Mouse (Mus musculus) midbrain, embryonic 11.5 days (tissue): Measurements from ENCODE around the gene Adam22. TPM values are rescaled to one million over a fixed set of nuclear protein-coding genes. Genes with fewer than 3 reads are reported as not detected.

ENCODE experiments used
- microRNA-seq: library from miRNA; unstranded; fragments of <30 nt; microRNA quantifications from one replicate; pipeline ENCODE4, GENCODE M21; 2017
- polyA plus RNA-seq: library from polyadenylated mRNA; unstranded; fragments of >200 nt; fragmentation: Nextera tagmentation; extraction: Ambion mirVana; gene quantifications from 2 replicates; pipeline ENCODE4 v1.2.1, GENCODE M21; 2014

Gene Adam22
- polyA plus RNA-seq, 1 experiment from 2014 or later, result 14.8 TPM

Small RNAs within 50 kb of the gene (microRNA-seq; reads per million reads assigned to microRNA genes)
- gene Gm24196, result not detected

Other genes starting within 250 kb of the Adam22 start
- gene Dbf4, start 54.6 kb upstream of the Adam22 start, polyA plus RNA-seq, result 79.2 and 83.7 TPM in 2 replicates
- 7.9 and 10.3 TPM in 2 replicates for gene Slc25a40, start 54.7 kb upstream of the Adam22 start, polyA plus RNA-seq